Mouse (Mus musculus) heart, embryonic 12.5 days (tissue): ENCODE measurements around the gene Slc5a5. TPM values are rescaled to one million over a fixed set of nuclear protein-coding genes. Genes with fewer than 3 reads are reported as not detected.

Experiments
- ATAC-seq: fragments of 200-750 bp; cut with Nextera tagmentation; 2 replicates; pipeline ENCODE4 v1.8.0; 2017; ENCODE audit warnings: moderate TSS enrichment, moderate library complexity; ENCODE audit not compliant: insufficient number of reproducible peaks, low FRiP score
- H3K27ac ChIP-seq: fragments of 300-500 bp; sonication (generic); 2 replicates; pipeline ENCODE4 v1.5.1; 2016; ENCODE audit warnings: mild to moderate bottlenecking, moderate library complexity; ENCODE audit not compliant: poor library complexity, severe bottlenecking
- H3K27me3 ChIP-seq: fragments of 300-500 bp; sonication (generic); replicated peaks from 2 replicates; pipeline ENCODE4 v1.6.1; 2016; ENCODE audit warnings: mild to moderate bottlenecking, moderate library complexity
- H3K36me3 ChIP-seq: fragments of 300-500 bp; sonication (generic); 2 replicates; pipeline ENCODE4 v1.6.1; 2016; ENCODE audit warnings: mild to moderate bottlenecking, moderate library complexity
- H3K4me1 ChIP-seq: fragments of 300-500 bp; sonication (generic); replicated peaks from 2 replicates; pipeline ENCODE4 v1.6.1; 2016; ENCODE audit warnings: mild to moderate bottlenecking
- H3K4me2 ChIP-seq: fragments of 300-500 bp; sonication (generic); 2 replicates; pipeline ENCODE4 v1.6.1; 2016; ENCODE audit warnings: mild to moderate bottlenecking, moderate library complexity
- H3K4me3 ChIP-seq: fragments of 300-500 bp; sonication (generic); 2 replicates; pipeline ENCODE4 v1.5.1; 2016; ENCODE audit warnings: mild to moderate bottlenecking
- H3K9ac ChIP-seq: fragments of 300-500 bp; sonication (generic); 2 replicates; pipeline ENCODE4 v1.6.1; 2016; ENCODE audit warnings: mild to moderate bottlenecking, moderate library complexity
- H3K9me3 ChIP-seq: fragments of 300-500 bp; sonication (generic); replicated peaks from 2 replicates; pipeline ENCODE4 v1.6.1; 2016; ENCODE audit warnings: mild to moderate bottlenecking, moderate library complexity
- WGBS: fragments of 180-500 bp; shearing (Covaris S2); methylation state at CpG from one replicate; pipeline ENCODE4 v1.1.7; 2016; 5-methylcytosine and 5-hydroxymethylcytosine counted together
- polyA plus RNA-seq: library from polyadenylated mRNA; unstranded; fragments of >200 nt; fragmentation: Nextera tagmentation; extraction: Ambion mirVana; gene quantifications from 2 replicates; pipeline ENCODE4 v1.2.1, GENCODE M21; 2016

Slc5a5 gene
- polyA plus RNA-seq, 1 experiment from 2014 or later = 0.11 TPM

DNA sequence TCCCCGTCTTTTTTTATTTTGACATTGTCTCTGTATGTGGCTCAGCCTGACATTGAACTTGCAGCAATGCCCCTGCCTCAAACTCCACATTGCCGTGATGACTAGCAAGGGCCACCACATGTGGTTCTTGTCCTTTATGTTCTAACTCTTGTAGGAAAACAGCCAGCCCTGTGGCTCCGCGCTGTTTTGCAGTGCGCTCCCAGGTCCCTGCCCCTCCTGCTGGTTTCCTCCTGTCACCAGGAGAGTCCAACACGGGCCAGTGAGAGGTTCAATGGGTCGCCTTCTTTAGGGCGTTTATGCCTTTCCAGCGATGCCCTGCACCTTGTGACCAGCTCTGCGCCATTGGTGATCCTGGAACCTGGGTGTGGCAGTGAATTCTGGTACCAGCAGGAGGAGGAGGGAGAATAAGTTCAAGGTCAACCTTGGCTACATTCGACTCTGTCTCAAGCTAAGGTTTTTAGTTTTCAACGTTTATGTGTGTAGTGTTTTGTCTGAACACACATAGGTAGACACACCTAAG is 26.5 kb downstream of the Slc5a5 start:
- H3K4me1 ChIP-seq = peaks cover 63% of the 10 kb centered on the region
- H3K9ac ChIP-seq = peak overlapping the region; percentile 53
- H3K4me2 ChIP-seq = peak overlapping the region; percentile 90
- H3K4me3 ChIP-seq = peak overlapping the region; percentile 59
- H3K9me3 ChIP-seq = no peaks in the 10 kb centered on the region
- H3K27ac ChIP-seq = peak overlapping the region; percentile 69
- WGBS = 7% methylated on average over 12 of the region's 12 CpGs
- peaks cover 8% of the 10 kb centered on the region for H3K36me3 ChIP-seq
- 0 out of 2 replicates have a peak, but pooled peaks have one; percentile 1 for ATAC-seq
- H3K27me3 ChIP-seq = peaks cover 26% of the 10 kb centered on the region

- Histone ChIP-seq H3K4me2 (peak overlapping the region; percentile 90), H3K9me3 (no peaks in the 10 kb centered on the region), H3K4me1 (peaks cover 57% of the 10 kb centered on the region), H3K36me3 (peaks cover 8% of the 10 kb centered on the region), H3K9ac (peak overlapping the region; percentile 69), H3K4me3 (peak overlapping the region; percentile 59), H3K27ac (peak overlapping the region; percentile 71), H3K27me3 (peaks cover 29% of the 10 kb centered on the region)
- peak; percentile 91 for ATAC-seq
- WGBS = under 1% methylated on average over 46 of the region's 46 CpGs
These were observed 27.1 kb downstream of the Slc5a5 start for GRCm38 (mm10) chr8:70865350-70866000.

DNA sequence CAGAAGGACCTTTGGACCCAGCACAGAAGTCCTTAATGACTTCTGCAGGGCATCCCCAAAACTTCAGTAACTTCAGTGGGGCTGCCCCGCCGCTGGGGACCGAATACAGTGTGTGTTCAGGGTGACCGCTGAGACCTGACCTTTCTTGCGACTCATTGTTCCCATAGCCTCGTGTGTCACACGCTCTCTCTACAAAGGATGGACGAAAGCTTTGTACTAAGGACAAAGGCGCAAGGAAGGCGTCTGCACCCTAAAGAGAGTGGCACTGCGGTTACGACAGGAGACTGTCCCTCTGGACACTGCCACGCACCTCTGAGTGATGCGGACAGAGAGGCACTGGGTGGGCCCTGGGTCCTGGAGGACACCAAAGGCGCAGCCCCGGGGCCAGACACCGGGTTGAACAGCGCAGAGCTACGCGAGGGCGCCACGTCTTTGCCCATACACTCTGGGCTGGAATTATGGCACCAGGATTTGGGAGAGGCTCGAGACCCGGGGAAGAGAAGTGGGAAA is 27.8 kb downstream of the Slc5a5 start:
- no peak for ATAC-seq
- Histone ChIP-seq H3K27me3 (peaks cover 35% of the 10 kb centered on the region), H3K9ac (peak overlapping the region; percentile 69), H3K9me3 (no peaks in the 10 kb centered on the region), H3K4me2 (peak overlapping the region; percentile 90), H3K36me3 (peaks cover 8% of the 10 kb centered on the region), H3K4me1 (peaks cover 55% of the 10 kb centered on the region), H3K4me3 (peak overlapping the region; percentile 59), H3K27ac (peak overlapping the region; percentile 71; the same call in 1 of the 2 replicates)
- WGBS = 2% methylated on average over 24 of the region's 24 CpGs

DNA sequence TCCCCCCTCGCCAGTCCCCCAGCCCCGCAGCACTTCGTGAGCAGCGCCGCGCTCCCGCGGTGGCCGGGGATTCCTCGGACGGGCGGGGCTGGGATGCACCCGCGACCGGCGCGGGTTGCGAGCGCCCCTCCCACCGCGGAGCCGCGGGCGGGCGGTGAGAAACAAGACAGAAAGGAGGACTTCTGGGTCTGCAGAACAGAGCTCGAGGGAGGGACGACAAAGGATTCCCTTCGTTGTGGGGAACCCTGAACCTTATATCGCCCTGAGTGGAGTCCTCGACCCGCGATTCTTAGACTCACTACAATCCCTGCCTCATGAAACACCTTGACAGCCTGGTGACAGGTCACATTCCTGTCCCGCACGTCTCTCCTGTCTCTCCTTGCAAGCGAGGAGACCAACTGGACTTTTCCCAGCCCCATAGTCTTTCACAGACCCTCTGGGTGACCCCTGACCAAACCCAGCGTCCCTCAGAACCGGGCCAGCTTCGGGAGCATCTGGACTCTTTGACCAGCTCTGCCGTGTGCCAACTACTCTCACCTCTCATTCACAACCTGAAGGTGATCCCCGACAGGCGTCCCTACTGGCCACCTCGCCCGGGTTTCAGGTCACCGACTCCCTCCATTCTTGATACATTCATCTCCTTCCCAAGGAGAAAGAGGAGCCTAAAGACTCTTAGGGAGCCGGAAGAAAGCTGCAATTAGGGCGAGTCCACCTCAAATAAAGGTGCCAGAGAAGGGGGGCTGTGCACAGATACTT is 28.4 kb downstream of the Slc5a5 start:
- H3K27me3 ChIP-seq = peaks cover 35% of the 10 kb centered on the region
- peak overlapping the region; percentile 59 for H3K4me3 ChIP-seq
- no peaks in the 10 kb centered on the region for H3K9me3 ChIP-seq
- no peak for ATAC-seq
- H3K36me3 ChIP-seq = peaks cover 8% of the 10 kb centered on the region
- H3K4me1 ChIP-seq = peaks cover 49% of the 10 kb centered on the region
- WGBS = 1% methylated on average over 45 of the region's 46 CpGs
- peak overlapping the region; percentile 69 for H3K9ac ChIP-seq
- no peak overlapping the region for H3K27ac ChIP-seq
- H3K4me2 ChIP-seq = peak overlapping the region; percentile 90

- Histone ChIP-seq H3K9ac (peak within 1 kb of the TSS; percentile 69), H3K4me1 (peaks cover 38% of the 10 kb centered on the region), H3K27ac (no peak within 1 kb of the TSS), H3K27me3 (peaks cover 35% of the 10 kb centered on the region), H3K4me3 (peak within 1 kb of the TSS; percentile 59), H3K36me3 (peaks cover 3% of the 10 kb centered on the region), H3K4me2 (peak within 1 kb of the TSS; percentile 90), H3K9me3 (no peaks in the 10 kb centered on the region)
- ATAC-seq = no peak
- WGBS = under 1% methylated on average over 55 of the region's 55 CpGs
These were observed 29.5 kb downstream of the Slc5a5 start, which contains the start of gene Kcnn1 for GRCm38 (mm10) chr8:70862824-70863641. Gene Kcnn1 (minus strand): TSS chr8:70863258.

- Histone ChIP-seq H3K9ac (no peak overlapping the region), H3K4me1 (peaks cover 17% of the 10 kb centered on the region), H3K36me3 (no peaks in the 10 kb centered on the region), H3K4me2 (no peak overlapping the region), H3K27ac (no peak overlapping the region), H3K27me3 (peaks cover 54% of the 10 kb centered on the region), H3K9me3 (no peaks in the 10 kb centered on the region), H3K4me3 (no peak overlapping the region)
- WGBS = 16% methylated on average over 4 of the region's 4 CpGs
- ATAC-seq = no peak
These were observed 35.0 kb downstream of the Slc5a5 start for GRCm38 (mm10) chr8:70857516-70857915.

DNA sequence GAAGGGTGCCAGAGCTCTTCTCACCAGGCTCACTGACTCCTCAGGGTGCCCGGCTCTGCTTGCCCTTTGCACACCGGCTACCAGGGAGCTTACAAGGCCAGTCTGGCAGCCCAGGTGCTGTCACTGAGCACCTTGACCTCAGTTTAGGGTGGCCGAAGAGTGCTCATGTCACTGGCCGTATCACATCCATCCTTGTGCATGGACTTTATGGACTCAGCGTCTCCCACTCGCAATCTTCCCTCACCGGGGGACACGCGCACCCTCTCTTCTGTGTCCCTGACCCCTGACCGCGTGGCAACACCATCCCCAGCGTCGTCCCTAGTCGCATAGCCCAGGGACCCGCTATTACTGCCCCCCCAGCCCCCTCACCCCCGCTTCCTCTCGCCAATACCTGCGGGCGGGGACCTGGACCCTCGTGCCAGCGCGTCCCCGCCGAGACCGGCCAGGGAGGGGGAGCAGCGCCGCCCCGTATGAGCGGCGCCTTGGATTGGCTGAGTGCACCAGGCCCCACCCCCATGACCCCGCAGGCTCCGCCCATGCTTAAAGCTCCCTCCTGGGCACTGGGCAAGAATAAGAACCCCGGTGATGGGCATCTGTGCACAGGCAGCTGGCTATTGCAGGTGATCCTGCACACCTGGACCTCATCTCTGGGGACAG is 35.9 kb downstream of the Slc5a5 start:
- Histone ChIP-seq H3K4me3 (peak overlapping the region; percentile 58), H3K27ac (no peak overlapping the region), H3K9me3 (no peaks in the 10 kb centered on the region), H3K9ac (peak overlapping the region; percentile 74), H3K4me1 (peaks cover 20% of the 10 kb centered on the region), H3K36me3 (no peaks in the 10 kb centered on the region), H3K27me3 (peaks cover 45% of the 10 kb centered on the region), H3K4me2 (peak overlapping the region; percentile 97)
- WGBS = 8% methylated on average over 33 of the region's 33 CpGs
- peak; percentile 80 for ATAC-seq

DNA sequence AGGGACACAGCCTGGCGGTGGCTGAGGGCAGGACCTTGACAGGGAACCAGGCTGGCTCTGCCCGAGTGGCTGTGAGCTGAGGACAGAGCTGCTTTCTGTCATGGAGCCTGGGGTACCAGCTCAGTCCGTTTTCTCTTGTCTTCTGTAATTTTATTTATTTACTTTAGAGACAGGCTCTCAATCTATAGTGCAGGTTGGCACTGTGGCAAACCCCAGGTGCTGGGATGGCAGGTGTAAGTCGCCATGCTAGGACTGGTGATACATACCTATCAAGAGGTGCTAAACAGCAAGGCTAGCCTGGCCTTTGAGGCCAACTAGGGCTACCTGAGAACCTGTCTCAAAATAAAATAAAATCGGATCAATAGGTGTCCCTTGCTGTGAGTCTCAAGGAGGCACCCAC is 36.5 kb downstream of the Slc5a5 start:
- Histone ChIP-seq H3K4me1 (peaks cover 20% of the 10 kb centered on the region), H3K36me3 (no peaks in the 10 kb centered on the region), H3K4me2 (peak overlapping the region; percentile 97; the same call in 1 of the 2 replicates), H3K9me3 (no peaks in the 10 kb centered on the region), H3K9ac (no peak overlapping the region), H3K4me3 (no peak overlapping the region), H3K27ac (no peak overlapping the region), H3K27me3 (peaks cover 39% of the 10 kb centered on the region)
- 59% methylated on average over 5 of the region's 5 CpGs for WGBS
- ATAC-seq = no peak

DNA sequence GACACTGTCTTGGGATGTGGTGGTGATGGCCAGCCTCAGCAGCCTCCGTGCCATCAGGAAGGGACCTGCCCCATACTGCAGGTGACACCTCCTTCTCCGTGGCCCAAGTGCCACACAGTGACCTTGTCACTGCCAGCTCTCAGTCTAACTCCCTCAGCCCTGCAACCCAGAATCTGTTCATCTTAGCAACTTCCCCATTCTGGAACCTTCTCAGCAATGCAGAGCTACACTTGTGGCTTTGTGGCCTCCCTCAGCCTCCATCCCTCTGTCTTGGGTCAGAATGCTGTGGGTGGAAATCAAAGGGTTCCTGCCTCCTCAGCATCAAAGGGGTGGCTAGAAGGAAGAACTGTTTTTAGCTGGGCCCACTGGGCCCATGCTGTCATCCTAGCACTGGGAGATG is 38.7 kb downstream of the Slc5a5 start:
- Histone ChIP-seq H3K27me3 (peaks cover 44% of the 10 kb centered on the region), H3K9ac (no peak overlapping the region), H3K4me2 (no peak overlapping the region), H3K4me1 (peaks cover 20% of the 10 kb centered on the region), H3K27ac (no peak overlapping the region), H3K9me3 (no peaks in the 10 kb centered on the region), H3K4me3 (no peak overlapping the region), H3K36me3 (no peaks in the 10 kb centered on the region)
- ATAC-seq = no peak
- 66% methylated on average over 2 of the region's 2 CpGs for WGBS

GRCm38 (mm10) chr8:70852595-70853231 is 39.8 kb downstream of the Slc5a5 start:
- H3K27ac ChIP-seq = no peak overlapping the region
- no peaks in the 10 kb centered on the region for H3K36me3 ChIP-seq
- no peaks in the 10 kb centered on the region for H3K9me3 ChIP-seq
- no peak overlapping the region for H3K9ac ChIP-seq
- WGBS = 85% methylated on average over 41 of the region's 41 CpGs
- no peak overlapping the region for H3K4me2 ChIP-seq
- peaks cover 20% of the 10 kb centered on the region for H3K4me1 ChIP-seq
- ATAC-seq = no peak
- peaks cover 55% of the 10 kb centered on the region for H3K27me3 ChIP-seq
- H3K4me3 ChIP-seq = no peak overlapping the region
